Mouse (Mus musculus) c-Kit-positive CD71-positive TER-119-negative erythroid progenitor cells, embryonic 14.5 days (primary cell): Measurements from ENCODE around the gene Dynlrb2.

Source experiments
- DNase-seq: peaks from one replicate; pipeline ENCODE4 v3.0.0-alpha.2; 2013; ENCODE audit warnings: low read depth

Dynlrb2 gene

DNA sequence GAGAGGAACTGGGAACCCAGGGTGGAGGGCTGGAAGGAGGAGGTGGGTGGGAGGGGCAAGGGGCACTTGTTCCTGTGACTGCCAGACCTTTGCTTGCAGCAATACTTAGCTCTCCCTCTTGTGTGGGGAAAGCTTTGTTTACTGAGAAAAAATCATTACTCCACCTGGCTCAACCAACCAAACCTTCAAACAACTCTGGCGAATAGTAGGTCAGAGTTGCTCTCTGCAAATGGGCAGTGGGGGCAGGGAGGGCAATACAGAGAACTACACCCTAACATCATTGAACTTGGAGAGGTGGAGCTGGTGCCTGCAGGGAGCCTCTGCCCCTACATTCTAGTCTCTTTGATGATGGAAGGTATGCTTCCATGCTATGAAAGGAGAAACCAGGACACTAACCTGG lies 35.4 kb downstream of the Dynlrb2 start:
- DNase-seq, result no peak

DNA sequence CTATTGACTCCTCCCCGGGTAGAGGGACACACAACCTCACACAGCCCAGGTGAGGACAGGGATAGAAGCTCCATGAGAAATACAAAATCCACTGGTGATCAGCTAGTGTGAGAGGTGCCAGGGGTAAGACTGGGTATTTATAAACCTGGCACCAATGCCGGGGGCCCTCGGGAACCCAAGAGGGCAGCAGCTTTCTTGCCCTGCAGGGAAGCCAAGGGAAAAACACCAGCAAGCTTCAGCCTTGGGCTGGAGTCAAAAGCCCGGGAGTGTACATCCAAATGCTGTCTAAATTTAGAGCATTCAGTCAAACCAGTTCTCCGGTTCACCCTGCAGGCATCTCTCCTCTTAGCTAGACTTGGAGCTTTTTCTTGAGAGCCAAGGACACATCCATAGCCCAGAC lies 38.1 kb downstream of the Dynlrb2 start:
- DNase-seq, result no peak

GRCm38 (mm10) chr8:116543366-116543765 lies 38.6 kb downstream of the Dynlrb2 start:
- no peak for DNase-seq

GRCm38 (mm10) chr8:116552255-116552654 lies 47.5 kb downstream of the Dynlrb2 start:
- no peak for DNase-seq

DNA sequence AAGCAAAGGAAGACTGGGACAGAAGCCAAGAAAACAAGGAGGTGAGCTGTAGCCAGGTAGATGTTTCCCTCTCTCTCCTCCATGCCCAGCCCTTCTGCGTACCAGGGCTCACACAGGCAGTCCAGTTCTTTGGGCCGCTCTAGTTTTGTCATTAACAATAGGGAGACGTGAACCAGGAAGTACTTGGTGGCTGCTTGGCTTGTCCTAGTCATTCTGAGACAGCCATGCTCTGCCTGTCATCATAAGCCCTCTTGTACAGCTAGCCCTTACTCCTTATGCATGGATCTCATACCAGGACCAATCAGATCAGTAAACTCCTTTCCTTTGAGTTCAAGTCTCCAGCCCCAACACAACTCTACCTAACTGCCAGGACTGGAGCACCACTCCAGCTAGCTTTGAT lies 48.0 kb downstream of the Dynlrb2 start:
- DNase-seq, result no peak
